9 mouse cellular contexts compared by ENCODE assay signal in genomic region chr4:132636554-132636953, GRCm38 (mm10). TPM values are rescaled to one million over a fixed set of nuclear protein-coding genes. Genes with fewer than 3 reads are reported as not detected.
A peak's percentile ranks its signal among the peaks of the same experiment; 100 is the strongest.
DNase-seq lines count a peak whose midpoint lies in the region; ATAC-seq and TF ChIP-seq lines count a peak whose summit lies in the region.
"Had no signal": no experiment of that assay in that cellular context is flagged by ENCODE, and none has a peak within 500 bp of the region (broad histone marks: within the 10 kb centered on the region; RNA-seq: fewer than 3 reads in every experiment).

No protein-coding gene starts in this region.

- no peaks in the 10 kb centered on the region for H3K27me3 ChIP-seq in kidney, embryonic 16.5 days (ENCODE audit: insufficient read depth, low read length)
- no peaks in the 10 kb centered on the region for H3K27me3 ChIP-seq in embryonic facial prominence, embryonic 14.5 days (replicated peaks; ENCODE audit: control insufficient read depth, insufficient read depth, low read length)
- H3K27me3 ChIP-seq in stomach, postnatal 0 days (ENCODE audit: control insufficient read depth, insufficient read depth, low read length), result no peaks in the 10 kb centered on the region
- H3K27me3 ChIP-seq in forebrain, embryonic 15.5 days, result no peaks in the 10 kb centered on the region
- H3K27me3 ChIP-seq: liver, embryonic 13.5 days had no signal

- H3K4me3 ChIP-seq in kidney, embryonic 16.5 days (ENCODE audit: low read length), result no peak overlapping the region
- H3K4me3 ChIP-seq in ES-E14 (ENCODE audit: insufficient read depth in 1 of 2, low read depth in 1 of 2, low read length in 2 of 2, poor library complexity in 1 of 2, severe bottlenecking in 1 of 2), result no peak overlapping the region
- H3K4me3 ChIP-seq in embryonic facial prominence, embryonic 14.5 days (ENCODE audit: low read depth, low read length), result no peak overlapping the region
- H3K4me3 ChIP-seq in stomach, postnatal 0 days (ENCODE audit: low read depth, low read length), result no peak overlapping the region
- no peak overlapping the region for H3K4me3 ChIP-seq in forebrain, embryonic 15.5 days
- H3K4me3 ChIP-seq: liver, embryonic 13.5 days had no signal

- H3K9me3 ChIP-seq in kidney, embryonic 16.5 days (ENCODE audit: low read length), result no peaks in the 10 kb centered on the region
- no peaks in the 10 kb centered on the region for H3K9me3 ChIP-seq in ES-E14 (ENCODE audit: control insufficient read depth, insufficient read depth, low read depth, low read length)
- H3K9me3 ChIP-seq in embryonic facial prominence, embryonic 14.5 days (ENCODE audit: control insufficient read depth, low read length), result no peaks in the 10 kb centered on the region
- H3K9me3 ChIP-seq in stomach, postnatal 0 days (ENCODE audit: control insufficient read depth, low read length), result no peaks in the 10 kb centered on the region
- H3K9me3 ChIP-seq in forebrain, embryonic 15.5 days, result no peaks in the 10 kb centered on the region
- H3K9me3 ChIP-seq: liver, embryonic 13.5 days had no signal

- no peak overlapping the region for H3K27ac ChIP-seq in kidney, embryonic 16.5 days (ENCODE audit: low read length)
- no peak overlapping the region for H3K27ac ChIP-seq in ES-E14 (ENCODE audit: insufficient read depth, low read depth, low read length, poor library complexity, severe bottlenecking)
- H3K27ac ChIP-seq in embryonic facial prominence, embryonic 14.5 days (replicated peaks; ENCODE audit: low read depth, low read length), result no peak overlapping the region
- no peak overlapping the region for H3K27ac ChIP-seq in stomach, postnatal 0 days (replicated peaks)
- H3K27ac ChIP-seq in forebrain, embryonic 15.5 days (replicated peaks), result no peak overlapping the region

- H3K4me1 ChIP-seq in kidney, embryonic 16.5 days (ENCODE audit: insufficient read depth, low read length), result peaks cover 9% of the 10 kb centered on the region
- H3K4me1 ChIP-seq in ES-E14 (ENCODE audit: control insufficient read depth in 2 of 2, insufficient read depth in 2 of 2, low read length in 2 of 2, poor library complexity in 1 of 2), result peaks cover 2 to 4% of the 10 kb centered on the region in 2 experiments; a peak in 2 of 4 replicates
- H3K4me1 ChIP-seq in embryonic facial prominence, embryonic 14.5 days (ENCODE audit: control insufficient read depth, insufficient read depth, low read length), result peaks cover 3% of the 10 kb centered on the region; the same call in 1 of the 2 replicates
- no peaks in the 10 kb centered on the region for H3K4me1 ChIP-seq in stomach, postnatal 0 days (replicated peaks; ENCODE audit: control insufficient read depth, insufficient read depth)
- peaks cover 18% of the 10 kb centered on the region for H3K4me1 ChIP-seq in forebrain, embryonic 15.5 days

- DNase-seq in cerebellum, adult 18-20 months, result peak; percentile 23 to 44
- DNase-seq in cerebellum, adult 11 months, result no peak
- peak; percentile 51 to 54 for DNase-seq in kidney, postnatal 4 days
- no peak for DNase-seq in ES-E14 (ENCODE audit: low read depth, low spot score)
- DNase-seq in embryonic facial prominence, embryonic 14.5 days (ENCODE audit: low spot score), result peak; percentile 14
- DNase-seq in stomach, postnatal 0 days (ENCODE audit: low spot score), result no peak
- DNase-seq: liver, embryonic 13.5 days had no signal

- H3K36me3 ChIP-seq in kidney, embryonic 16.5 days (ENCODE audit: insufficient read depth, low read length), result no peaks in the 10 kb centered on the region
- H3K36me3 ChIP-seq in ES-E14 (ENCODE audit: control insufficient read depth, insufficient read depth, low read length, poor library complexity, severe bottlenecking), result no peaks in the 10 kb centered on the region
- H3K36me3 ChIP-seq in embryonic facial prominence, embryonic 14.5 days (ENCODE audit: control insufficient read depth, insufficient read depth, low read length), result 0 out of 2 replicates have a peak, but pooled peaks cover 1% of the 10 kb centered on the region
- no peaks in the 10 kb centered on the region for H3K36me3 ChIP-seq in stomach, postnatal 0 days (ENCODE audit: control insufficient read depth, insufficient read depth, low read length)
- no peaks in the 10 kb centered on the region for H3K36me3 ChIP-seq in forebrain, embryonic 15.5 days
- H3K36me3 ChIP-seq: liver, embryonic 13.5 days had no signal

- H3K9ac ChIP-seq in kidney, embryonic 16.5 days (replicated peaks; ENCODE audit: low read length), result no peak overlapping the region
- H3K9ac ChIP-seq in ES-E14 (ENCODE audit: insufficient read depth, low read depth, low read length, poor library complexity, severe bottlenecking), result no peak overlapping the region
- no peak overlapping the region for H3K9ac ChIP-seq in embryonic facial prominence, embryonic 14.5 days (ENCODE audit: low read depth, low read length)
- H3K9ac ChIP-seq in stomach, postnatal 0 days (ENCODE audit: low read length), result no peak overlapping the region
- H3K9ac ChIP-seq in forebrain, embryonic 15.5 days (replicated peaks), result no peak overlapping the region
- H3K9ac ChIP-seq: liver, embryonic 13.5 days had no signal

- in situ Hi-C loops in ES-E14 (cut with MboI; ENCODE audit: low sequenced_read_pairs in 2 of 2, unreplicated experiment in 2 of 2), result no loop called here

- no peak for ATAC-seq in kidney, embryonic 16.5 days (ENCODE audit: low FRiP score, low TSS enrichment)
- ATAC-seq in embryonic facial prominence, embryonic 14.5 days (ENCODE audit: low read depth), result no peak
- ATAC-seq in stomach, postnatal 0 days (ENCODE audit: low FRiP score, low TSS enrichment), result no peak
- no peak for ATAC-seq in forebrain, embryonic 15.5 days (replicated peaks)

- no peak overlapping the region for H3K4me2 ChIP-seq in kidney, embryonic 16.5 days (replicated peaks; ENCODE audit: low read depth, low read length)
- no peak overlapping the region for H3K4me2 ChIP-seq in embryonic facial prominence, embryonic 14.5 days (ENCODE audit: low read depth, low read length)
- no peak overlapping the region for H3K4me2 ChIP-seq in stomach, postnatal 0 days (replicated peaks; ENCODE audit: low read depth)
- no peak overlapping the region for H3K4me2 ChIP-seq in forebrain, embryonic 15.5 days (replicated peaks)
- H3K4me2 ChIP-seq: liver, embryonic 13.5 days had no signal

- whole genome bisulfite sequencing in kidney, embryonic 16.5 days, result 42% methylated on average over 4 of the region's 4 CpGs
- 52% methylated on average over 4 of the region's 4 CpGs for WGBS in embryonic facial prominence, embryonic 14.5 days
- 53% methylated on average over 4 of the region's 4 CpGs for WGBS in stomach, postnatal 0 days
- WGBS in forebrain, embryonic 15.5 days, result 61% methylated on average over 4 of the region's 4 CpGs

- no peak for TF ChIP-seq EP300 in stomach, postnatal 0 days (optimal IDR thresholded peaks at IDR 0.05)

- TF ChIP-seq CTCF in stomach, postnatal 0 days (IDR thresholded peaks at IDR 0.05; ENCODE audit: low read depth), result peak; percentile 81

TF ChIP-seq in ES-E14, 5 proteins besides CTCF, POLR2A, EP300 and RAD21:
- TF ChIP-seq ZNF384 (IDR thresholded peaks at IDR 0.05; ENCODE audit: low read depth, low read length), result peak; percentile 74
- TF ChIP-seq CHD2 (IDR thresholded peaks at IDR 0.05; ENCODE audit: low read depth, low read length), result no peak

RNA-seq across cellular contexts. Expression of gene Eya3, which starts 2.2 kb away (rescaled TPM):
- 29.2 and 31.6 TPM in 2 replicates for polyA plus RNA-seq in kidney, embryonic 16.5 days (2015; fragmentation: Nextera tagmentation; extraction: Ambion mirVana)
- 28.1 and 31.9 TPM in 2 replicates for total RNA-seq in ES-E14 (2012; rRNA removed)
- polyA plus RNA-seq in embryonic facial prominence, embryonic 14.5 days (2014; fragmentation: Nextera tagmentation; extraction: Ambion mirVana), result 25.1 and 25.5 TPM in 2 replicates
- polyA plus RNA-seq in stomach, postnatal 0 days (2015; fragmentation: Nextera tagmentation; extraction: Ambion mirVana), result 9.9 and 10.4 TPM in 2 replicates
- 17.8 and 19.7 TPM in 2 replicates for polyA plus RNA-seq in forebrain, embryonic 15.5 days (2015; fragmentation: Nextera tagmentation; extraction: Ambion mirVana)

Comparison
In these comparisons a context has a peak if more than half of its experiments do, and no peak if none do; other contexts are left out.
1. DNase-seq: peak in cerebellum, adult 18-20 months (2 of 2), kidney, postnatal 4 days (2 of 2) and embryonic facial prominence, embryonic 14.5 days (single experiment); none in cerebellum, adult 11 months (single experiment), ES-E14 (single experiment) and stomach, postnatal 0 days (single experiment).